Mouse (Mus musculus): ENCODE data around the gene Cep128. TPM values are rescaled to one million over a fixed set of nuclear protein-coding genes. Genes with fewer than 3 reads are reported as not detected.

Cep128 gene
- total and polyA plus RNA-seq, 3 experiments = 8.9 to 16.1 (median 13.5) TPM

DNA sequence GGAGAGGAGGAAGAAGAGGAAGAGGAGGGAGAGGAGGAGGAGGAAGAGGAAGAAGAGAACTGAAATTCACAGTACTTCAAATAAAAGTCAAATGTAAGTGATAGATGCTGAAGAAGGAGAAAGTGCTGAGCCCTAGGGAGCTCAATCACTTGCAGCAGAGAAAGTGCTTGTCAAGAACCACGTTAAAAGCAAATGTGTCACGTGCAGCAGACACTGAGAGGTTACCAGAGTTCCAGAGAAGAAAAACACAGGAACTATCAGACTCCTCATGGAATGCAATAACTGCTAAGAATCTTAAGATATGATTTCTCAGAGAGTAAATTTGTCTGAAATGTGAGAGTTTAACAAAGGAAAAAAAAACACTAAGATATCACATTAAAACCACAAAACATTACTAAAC is 225.7 kb downstream of the Cep128 start:
- DNase-seq (ENCODE audit: extremely low read depth) = no peak
- TF ChIP-seq JUND (conservative IDR thresholded peaks at IDR 0.05; ENCODE audit: low read depth, low read length) = no peak

DNA sequence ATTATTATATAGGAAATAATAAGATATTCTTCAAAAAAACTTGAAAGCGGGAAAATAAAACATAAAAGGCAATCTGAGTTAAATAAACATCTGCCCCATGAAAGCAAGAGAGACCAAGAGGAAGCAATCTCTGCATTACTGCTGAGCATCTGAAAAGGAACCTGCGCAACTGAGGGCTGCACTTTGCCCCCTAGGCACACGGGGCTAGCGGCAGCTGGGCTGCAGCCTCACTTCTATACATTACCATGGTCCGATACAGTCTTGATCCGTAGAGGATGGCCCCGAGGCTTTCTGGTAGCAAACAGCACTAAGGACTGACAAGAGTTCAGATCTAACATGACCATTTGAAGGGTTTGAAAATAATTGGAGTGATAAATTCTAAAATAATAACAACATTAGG is 230.2 kb downstream of the Cep128 start:
- Histone ChIP-seq H3K9ac (ENCODE audit: insufficient read depth, low read depth) (no peak overlapping the region), H3K4me1 (ENCODE audit: control insufficient read depth in 1 of 2, insufficient read depth in 2 of 2) (peaks cover 0 to 9% of the 10 kb centered on the region in 2 experiments; a peak in 1 of 4 replicates), H3K36me3 (replicated peaks in 1 of 2; ENCODE audit: control insufficient read depth in 1 of 2, insufficient read depth in 1 of 2, low read length in 1 of 2) (peaks cover 0 to 11% of the 10 kb centered on the region in 2 experiments), H3K27me3 (replicated peaks) (no peaks in the 10 kb centered on the region), H3K79me2 (replicated peaks; ENCODE audit: control insufficient read depth, extremely low read depth, insufficient read depth, poor library complexity, severe bottlenecking) (no peaks in the 10 kb centered on the region), H3K4me3 (replicated peaks in 1 of 3; ENCODE audit: low read depth in 2 of 3, low read length in 2 of 3, poor library complexity in 1 of 3) (no peak overlapping the region), H3K27ac (ENCODE audit: insufficient read depth, low read depth) (no peak overlapping the region), H3K9me3 (replicated peaks; ENCODE audit: low read length) (no peaks in the 10 kb centered on the region), H3K4me2 (ENCODE audit: insufficient read depth, low read depth, poor library complexity, severe bottlenecking) (no peak overlapping the region)
- in situ Hi-C loops (cut with MboI; ENCODE audit: low pct_ligation_motif_present, low pct_unique_long_range_greater_than_20kb, low sequenced_read_pairs) (no loop called here), dilution Hi-C loops (cut with MboI; ENCODE audit: extremely low pct_ligation_motif_present, extremely low pct_unique_long_range_greater_than_20kb, low sequenced_read_pairs) (no loop called here)
- TF ChIP-seq NELFE (IDR thresholded peaks at IDR 0.05; ENCODE audit: low read depth, low read length) = no peak
- no peak for TF ChIP-seq GABPA (IDR thresholded peaks at IDR 0.05; ENCODE audit: insufficient replicate concordance, low read depth, low read length)
- DNase-seq (ENCODE audit: extremely low read depth) = no peak

More for the DNA sequence above, 225.7 kb downstream of the Cep128 start:
- no peaks in the 10 kb centered on the region for H3K27me3 ChIP-seq (replicated peaks)
- no peaks in the 10 kb centered on the region for H3K9me3 ChIP-seq (replicated peaks; ENCODE audit: low read length)
- H3K4me1 ChIP-seq (ENCODE audit: control insufficient read depth in 1 of 2, insufficient read depth in 2 of 2) = no peaks in the 10 kb centered on the region
- dilution Hi-C loops (cut with MboI; ENCODE audit: extremely low pct_ligation_motif_present, extremely low pct_unique_long_range_greater_than_20kb, low sequenced_read_pairs) = no loop called here
- in situ Hi-C loops (cut with MboI; ENCODE audit: low pct_ligation_motif_present, low pct_unique_long_range_greater_than_20kb, low sequenced_read_pairs) = no loop called here
- H3K27ac ChIP-seq (ENCODE audit: insufficient read depth, low read depth) = no peak overlapping the region
- H3K79me2 ChIP-seq (replicated peaks; ENCODE audit: control insufficient read depth, extremely low read depth, insufficient read depth, poor library complexity, severe bottlenecking) = no peaks in the 10 kb centered on the region
- H3K9ac ChIP-seq (ENCODE audit: insufficient read depth, low read depth) = no peak overlapping the region
- peaks cover 0 to 13% of the 10 kb centered on the region in 2 experiments for H3K36me3 ChIP-seq (replicated peaks in 1 of 2; ENCODE audit: control insufficient read depth in 1 of 2, insufficient read depth in 1 of 2, low read length in 1 of 2)
- H3K4me3 ChIP-seq (replicated peaks in 1 of 3; ENCODE audit: low read depth in 2 of 3, low read length in 2 of 3, poor library complexity in 1 of 3) = no peak overlapping the region
- no peak overlapping the region for H3K4me2 ChIP-seq (ENCODE audit: insufficient read depth, low read depth, poor library complexity, severe bottlenecking)

GRCm38 (mm10) chr12:91149152-91149551 is 235.1 kb downstream of the Cep128 start:
- in situ Hi-C loops (cut with MboI; ENCODE audit: low pct_ligation_motif_present, low pct_unique_long_range_greater_than_20kb, low sequenced_read_pairs) = no loop called here
- Histone ChIP-seq H3K4me2 (ENCODE audit: insufficient read depth, low read depth, poor library complexity, severe bottlenecking) (no peak overlapping the region), H3K9me3 (replicated peaks; ENCODE audit: low read length) (no peaks in the 10 kb centered on the region), H3K79me2 (replicated peaks; ENCODE audit: control insufficient read depth, extremely low read depth, insufficient read depth, poor library complexity, severe bottlenecking) (no peaks in the 10 kb centered on the region), H3K9ac (ENCODE audit: insufficient read depth, low read depth) (no peak overlapping the region), H3K4me3 (replicated peaks in 1 of 3; ENCODE audit: low read depth in 2 of 3, low read length in 2 of 3, poor library complexity in 1 of 3) (no peak overlapping the region), H3K27me3 (replicated peaks) (no peaks in the 10 kb centered on the region), H3K4me1 (ENCODE audit: control insufficient read depth in 1 of 2, insufficient read depth in 2 of 2) (peaks cover 0 to 9% of the 10 kb centered on the region in 2 experiments; a peak in 1 of 4 replicates), H3K27ac (ENCODE audit: insufficient read depth, low read depth) (no peak overlapping the region), H3K36me3 (replicated peaks in 1 of 2; ENCODE audit: control insufficient read depth in 1 of 2, insufficient read depth in 1 of 2, low read length in 1 of 2) (peaks cover 0 to 4% of the 10 kb centered on the region in 2 experiments)
- no peak for TF ChIP-seq RAD21 (IDR thresholded peaks at IDR 0.05; ENCODE audit: low read depth, low read length)
- TF ChIP-seq MYC (IDR thresholded peaks at IDR 0.05; ENCODE audit: low read depth, low read length) = no peak
- dilution Hi-C loops (cut with MboI; ENCODE audit: extremely low pct_ligation_motif_present, extremely low pct_unique_long_range_greater_than_20kb, low sequenced_read_pairs) = no loop called here
- no peak for DNase-seq (ENCODE audit: extremely low read depth)
